ENCODE assay signal across 11 mouse cellular contexts in the genomic region with DNA sequence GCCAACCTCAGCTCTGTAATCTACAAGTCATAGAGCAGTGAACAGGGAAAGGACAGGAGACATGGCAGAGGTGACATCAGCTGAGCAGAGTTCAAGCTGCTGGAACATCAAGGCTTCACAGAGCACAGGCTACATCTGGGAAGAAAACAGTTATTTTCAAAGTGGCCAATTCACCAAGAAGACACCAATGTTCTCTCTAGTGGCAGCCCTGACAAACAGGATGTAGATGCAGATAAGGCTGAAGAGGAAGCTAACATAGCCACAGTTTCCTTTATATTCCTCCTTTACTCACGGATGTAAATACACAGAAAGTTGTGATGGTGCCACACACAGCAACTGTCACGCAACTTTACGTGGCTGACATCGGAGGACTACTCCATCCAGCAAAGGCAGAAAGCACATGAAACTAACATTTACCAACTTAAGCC. TPM values are rescaled to one million over a fixed set of nuclear protein-coding genes. Genes with fewer than 3 reads are reported as not detected.
DNase-seq lines count a peak whose midpoint lies in the region; ATAC-seq and TF ChIP-seq lines count a peak whose summit lies in the region.
"Had no signal": no experiment of that assay in that cellular context is flagged by ENCODE, and none has a peak within 500 bp of the region (broad histone marks: within the 10 kb centered on the region; RNA-seq: fewer than 3 reads in every experiment).

No protein-coding gene starts in this region.

- no peak for TF ChIP-seq RAD21 in MEL (IDR thresholded peaks at IDR 0.05; ENCODE audit: low read depth, low read length)

- TF ChIP-seq POLR2A in MEL (IDR thresholded peaks at IDR 0.05; ENCODE audit: control insufficient read depth in 1 of 2, insufficient read depth in 1 of 2, low read depth in 1 of 2, low read length in 2 of 2, poor library complexity in 1 of 2), result peak in 1 of 2 experiments; percentile 51; a peak in 2 of 4 replicates

- H3K4me2 ChIP-seq in intestine, postnatal 0 days (replicated peaks; ENCODE audit: low read depth), result no peak overlapping the region
- no peak overlapping the region for H3K4me2 ChIP-seq in intestine, embryonic 16.5 days (ENCODE audit: low read depth, low read length)
- H3K4me2 ChIP-seq in forebrain, embryonic 13.5 days, result no peak overlapping the region
- H3K4me2 ChIP-seq: heart, embryonic 12.5 days had no signal

- no peak overlapping the region for H3K4me3 ChIP-seq in intestine, postnatal 0 days (ENCODE audit: low read depth, low read length)
- H3K4me3 ChIP-seq in intestine, embryonic 16.5 days (ENCODE audit: low read length), result no peak overlapping the region
- peak overlapping the region; percentile 42 to 56 for H3K4me3 ChIP-seq in MEL (ENCODE audit: control insufficient read depth in 1 of 2, insufficient read depth in 1 of 2, low read depth in 2 of 2, low read length in 2 of 2)
- H3K4me3 ChIP-seq in hindbrain, embryonic 10.5 days, result no peak overlapping the region
- no peak overlapping the region for H3K4me3 ChIP-seq in forebrain, embryonic 13.5 days
- H3K4me3 ChIP-seq: erythroblast, embryonic 14.5 days; heart, embryonic 12.5 days had no signal

- H3K4me1 ChIP-seq in intestine, postnatal 0 days (replicated peaks; ENCODE audit: control insufficient read depth, insufficient read depth, low read length), result no peaks in the 10 kb centered on the region
- no peaks in the 10 kb centered on the region for H3K4me1 ChIP-seq in intestine, embryonic 16.5 days (ENCODE audit: control insufficient read depth, insufficient read depth, low read length)
- peaks cover 16 to 29% of the 10 kb centered on the region in 2 experiments for H3K4me1 ChIP-seq in MEL (ENCODE audit: control insufficient read depth in 1 of 2, insufficient read depth in 2 of 2, low read length in 2 of 2)
- H3K4me1 ChIP-seq in hindbrain, embryonic 10.5 days (replicated peaks), result no peaks in the 10 kb centered on the region
- H3K4me1 ChIP-seq in forebrain, embryonic 13.5 days, result no peaks in the 10 kb centered on the region

- 81% methylated on average over 4 of the region's 4 CpGs for WGBS in intestine, postnatal 0 days
- 86% methylated on average over 4 of the region's 4 CpGs for WGBS in intestine, embryonic 16.5 days
- 93% methylated on average over 4 of the region's 4 CpGs for WGBS in hindbrain, embryonic 10.5 days
- 96% methylated on average over 4 of the region's 4 CpGs for WGBS in forebrain, embryonic 13.5 days

- no peak overlapping the region for H3K9ac ChIP-seq in intestine, postnatal 0 days (ENCODE audit: low read depth, low read length)
- H3K9ac ChIP-seq in intestine, embryonic 16.5 days (ENCODE audit: low read depth, low read length), result no peak overlapping the region
- H3K9ac ChIP-seq in MEL (ENCODE audit: control insufficient read depth, low read depth, low read length, poor library complexity, severe bottlenecking), result peak overlapping the region; percentile 62
- H3K9ac ChIP-seq in forebrain, embryonic 13.5 days, result no peak overlapping the region
- H3K9ac ChIP-seq: heart, embryonic 12.5 days had no signal

- no peaks in the 10 kb centered on the region for H3K79me2 ChIP-seq in MEL (ENCODE audit: control insufficient read depth, insufficient read depth, low read length, poor library complexity)

- H3K27ac ChIP-seq in intestine, postnatal 0 days (ENCODE audit: low read depth, low read length), result 0 out of 2 replicates have a peak overlapping the region, but pooled peaks have one; percentile 1
- H3K27ac ChIP-seq in intestine, embryonic 16.5 days (ENCODE audit: low read length), result no peak overlapping the region
- H3K27ac ChIP-seq in MEL (ENCODE audit: control insufficient read depth, low read depth, low read length), result peak overlapping the region; percentile 99
- no peak overlapping the region for H3K27ac ChIP-seq in hindbrain, embryonic 10.5 days
- H3K27ac ChIP-seq in forebrain, embryonic 13.5 days, result no peak overlapping the region

- no peaks in the 10 kb centered on the region for H3K9me3 ChIP-seq in intestine, postnatal 0 days (ENCODE audit: control insufficient read depth)
- H3K9me3 ChIP-seq in intestine, embryonic 16.5 days (ENCODE audit: control insufficient read depth, low read length), result no peaks in the 10 kb centered on the region
- no peaks in the 10 kb centered on the region for H3K9me3 ChIP-seq in MEL (replicated peaks; ENCODE audit: insufficient read depth, low read length)
- no peaks in the 10 kb centered on the region for H3K9me3 ChIP-seq in hindbrain, embryonic 10.5 days
- no peaks in the 10 kb centered on the region for H3K9me3 ChIP-seq in forebrain, embryonic 13.5 days (replicated peaks)
- H3K9me3 ChIP-seq: heart, embryonic 12.5 days had no signal

- DNase-seq in MEL (ENCODE audit: low read depth, low spot score), result peak; percentile 88
- DNase-seq in thymus, postnatal 14 days, result peak; percentile 53
- DNase-seq in hindbrain, embryonic 10.5 days (ENCODE audit: low spot score), result no peak
- no peak for DNase-seq in left cerebral cortex, adult 18-20 months (ENCODE audit: low spot score in 2 of 2)
- DNase-seq: lung, postnatal 10 days had no signal

- no peaks in the 10 kb centered on the region for H3K36me3 ChIP-seq in intestine, postnatal 0 days (ENCODE audit: control insufficient read depth, insufficient read depth)
- no peaks in the 10 kb centered on the region for H3K36me3 ChIP-seq in intestine, embryonic 16.5 days (ENCODE audit: control insufficient read depth, insufficient read depth, low read length)
- peaks cover 0 to 50% of the 10 kb centered on the region in 2 experiments; a peak in 3 of 4 replicates for H3K36me3 ChIP-seq in MEL (ENCODE audit: control insufficient read depth in 1 of 2, insufficient read depth in 2 of 2, low read length in 2 of 2)
- peaks cover 85% of the 10 kb centered on the region for H3K36me3 ChIP-seq in hindbrain, embryonic 10.5 days
- H3K36me3 ChIP-seq in forebrain, embryonic 13.5 days (ENCODE audit: poor library complexity, severe bottlenecking), result peaks cover 39% of the 10 kb centered on the region

- TF ChIP-seq CTCF in intestine, postnatal 0 days (IDR thresholded peaks at IDR 0.05; ENCODE audit: low read depth), result no peak
- TF ChIP-seq CTCF in MEL (IDR thresholded peaks at IDR 0.05 in 2 of 3, conservative IDR thresholded peaks at IDR 0.05 in 1 of 3; ENCODE audit: control insufficient read depth in 1 of 3, insufficient read depth in 1 of 3, low read depth in 2 of 3, low read length in 3 of 3, poor library complexity in 1 of 3, severe bottlenecking in 1 of 3), result no peak

- TF ChIP-seq EP300 in MEL (IDR thresholded peaks at IDR 0.05; ENCODE audit: low read depth in 1 of 2, low read length in 2 of 2), result peak; percentile 80 to 83

- H3K27me3 ChIP-seq in intestine, postnatal 0 days (replicated peaks; ENCODE audit: control insufficient read depth, insufficient read depth, low read length), result no peaks in the 10 kb centered on the region
- H3K27me3 ChIP-seq in intestine, embryonic 16.5 days (replicated peaks; ENCODE audit: control insufficient read depth, insufficient read depth, low read length), result no peaks in the 10 kb centered on the region
- no peaks in the 10 kb centered on the region for H3K27me3 ChIP-seq in MEL (ENCODE audit: control insufficient read depth in 1 of 2, insufficient read depth in 2 of 2, low read length in 2 of 2)
- no peaks in the 10 kb centered on the region for H3K27me3 ChIP-seq in hindbrain, embryonic 10.5 days (ENCODE audit: insufficient read depth, poor library complexity, severe bottlenecking)
- no peaks in the 10 kb centered on the region for H3K27me3 ChIP-seq in forebrain, embryonic 13.5 days
- H3K27me3 ChIP-seq: heart, embryonic 12.5 days had no signal

- ATAC-seq in intestine, postnatal 0 days, result peak; percentile 64
- ATAC-seq in intestine, embryonic 16.5 days, result no peak; the same call in 1 of the 2 replicates
- ATAC-seq in megakaryocyte, adult 5-6 weeks (ENCODE audit: poor library complexity, severe bottlenecking), result peak; percentile 65
- no peak for ATAC-seq in forebrain, embryonic 13.5 days

TF ChIP-seq in MEL, 35 proteins besides CTCF, POLR2A, EP300 and RAD21 (continues in another document):
- TF ChIP-seq CHD1 (IDR thresholded peaks at IDR 0.05; ENCODE audit: low read depth, low read length) (no peak), ETS1 (IDR thresholded peaks at IDR 0.05; ENCODE audit: low read depth, low read length) (peak; percentile 67), GABPA (IDR thresholded peaks at IDR 0.05; ENCODE audit: low read depth, low read length) (no peak), POLR2AphosphoS2 (IDR thresholded peaks at IDR 0.05; ENCODE audit: low read length) (no peak), GATA1 (IDR thresholded peaks at IDR 0.05; ENCODE audit: low read depth, low read length) (peak; percentile 92), TCF12 (IDR thresholded peaks at IDR 0.05; ENCODE audit: low read depth, low read length) (peak; percentile 75), HCFC1 (IDR thresholded peaks at IDR 0.05; ENCODE audit: low read depth, low read length) (peak; percentile 41; the same call in 1 of the 2 replicates), NRF1 (IDR thresholded peaks at IDR 0.05; ENCODE audit: insufficient read depth, low read depth, low read length, poor library complexity, severe bottlenecking) (no peak)

RNA-seq across cellular contexts. Expression of a gene that starts 26.2 kb away (rescaled TPM):
- polyA plus RNA-seq in intestine, postnatal 0 days (2015; fragmentation: Nextera tagmentation; extraction: Ambion mirVana), result 7.7 and 10.7 TPM in 2 replicates
- polyA plus RNA-seq in intestine, embryonic 16.5 days (2015; fragmentation: Nextera tagmentation; extraction: Ambion mirVana), result 13.3 and 14.1 TPM in 2 replicates
- total RNA-seq in MEL (2012; rRNA removed), result 7.0 and 7.9 TPM in 2 replicates
- 10 to 100 TPM in 1 of 2 experiments, not detected in 1; 17.1 TPM for polyA plus RNA-seq in MEL (2012; ENCODE audit: insufficient read depth in 1 of 2, insufficient read length in 2 of 2, low read depth in 1 of 2, low replicate concordance in 2 of 2, missing spikeins in 1 of 2)
- total RNA-seq in megakaryocyte, adult 5-6 weeks (2015), result 1.5 and 4.0 TPM in 2 replicates
- 5.4 and 5.9 TPM in 2 replicates for total RNA-seq in megakaryocyte, adult 5-6 weeks (2017)
- 47.0 and 66.3 TPM in 2 replicates for polyA plus RNA-seq in hindbrain, embryonic 10.5 days (2016; fragmentation: Nextera tagmentation; extraction: Ambion mirVana)
- 10 to 100 TPM; 10.2 to 14.3 TPM for total RNA-seq in left cerebral cortex, adult 18-20 months (2021)
- polyA plus RNA-seq in forebrain, embryonic 13.5 days (2015; fragmentation: Nextera tagmentation; extraction: Ambion mirVana), result 62.0 and 65.6 TPM in 2 replicates

RNA-seq across cellular contexts. Expression of a gene that starts 28.0 kb away (rescaled TPM):
- 4.0 and 4.2 TPM in 2 replicates for polyA plus RNA-seq in intestine, postnatal 0 days (2015; fragmentation: Nextera tagmentation; extraction: Ambion mirVana)
- polyA plus RNA-seq in intestine, embryonic 16.5 days (2015; fragmentation: Nextera tagmentation; extraction: Ambion mirVana), result 10.7 and 13.7 TPM in 2 replicates
- total RNA-seq in MEL (2012; rRNA removed), result 54.0 and 57.3 TPM in 2 replicates
- 10 to 100 TPM in 1 of 2 experiments, not detected in 1; 54.8 TPM for polyA plus RNA-seq in MEL (2012; ENCODE audit: insufficient read depth in 1 of 2, insufficient read length in 2 of 2, low read depth in 1 of 2, low replicate concordance in 2 of 2, missing spikeins in 1 of 2)
- 21.0 and 25.9 TPM in 2 replicates for total RNA-seq in megakaryocyte, adult 5-6 weeks (2015)
- 29.4 and 31.4 TPM in 2 replicates for total RNA-seq in megakaryocyte, adult 5-6 weeks (2017)
- polyA plus RNA-seq in hindbrain, embryonic 10.5 days (2016; fragmentation: Nextera tagmentation; extraction: Ambion mirVana), result 32.3 and 51.3 TPM in 2 replicates
- total RNA-seq in left cerebral cortex, adult 18-20 months (2021), result 1 to 10 TPM in 1 of 2 experiments, under 1 TPM in 1; 0.93 to 1.2 TPM
- 28.8 and 30.4 TPM in 2 replicates for polyA plus RNA-seq in forebrain, embryonic 13.5 days (2015; fragmentation: Nextera tagmentation; extraction: Ambion mirVana)

Comparison
In these comparisons a context has a peak if more than half of its experiments do, and no peak if none do; other contexts are left out.
1. ATAC-seq: peak in intestine, postnatal 0 days (single experiment) and megakaryocyte, adult 5-6 weeks (single experiment); none in intestine, embryonic 16.5 days (single experiment) and forebrain, embryonic 13.5 days (single experiment).
2. H3K27ac ChIP-seq: peak in intestine, postnatal 0 days (single experiment) and MEL (single experiment); none in intestine, embryonic 16.5 days (single experiment), hindbrain, embryonic 10.5 days (single experiment) and forebrain, embryonic 13.5 days (single experiment).
3. H3K4me3 ChIP-seq: peak in MEL (2 of 2); none in intestine, postnatal 0 days (single experiment), intestine, embryonic 16.5 days (single experiment), hindbrain, embryonic 10.5 days (single experiment) and forebrain, embryonic 13.5 days (single experiment).
4. DNase-seq: peak in MEL (single experiment) and thymus, postnatal 14 days (single experiment); none in hindbrain, embryonic 10.5 days (single experiment) and left cerebral cortex, adult 18-20 months (0 of 2).